Mouse (Mus musculus) myocyte (in vitro differentiated cells): ENCODE results near the gene Zfp978.
"Not testable (repeated sequence)": the region's sequence is repeated elsewhere in the genome, so short reads cannot be mapped to it uniquely, and the experiment has no call there.

ENCODE experiments used
- CEBPB ChIP-seq: IDR thresholded peaks from 2 replicates; pipeline ENCODE4 v1.6.1; 2011; ENCODE audit warnings: mild to moderate bottlenecking, moderate library complexity; ENCODE audit not compliant: poor library complexity, insufficient read depth, severe bottlenecking
- E2F4 ChIP-seq: IDR thresholded peaks from one replicate; pipeline ENCODE4 v1.6.1; 2011; ENCODE audit warnings: mild to moderate bottlenecking, control low read depth, moderate library complexity; ENCODE audit not compliant: insufficient read depth
- MAX ChIP-seq: IDR thresholded peaks from one replicate; pipeline ENCODE4 v1.6.1; 2011; ENCODE audit warnings: low read depth, mild to moderate bottlenecking, control low read depth
- MYOD1 ChIP-seq, 3 experiments: IDR thresholded peaks; one replicate each; pipeline ENCODE4 v1.6.1; 2011; ENCODE audit warnings: control low read depth in 2 of 3, low read depth in 2 of 3, mild to moderate bottlenecking in 2 of 3, moderate library complexity in 1 of 3; ENCODE audit not compliant: insufficient read length in 2 of 3, control insufficient read depth in 1 of 3
- POLR2A ChIP-seq: IDR thresholded peaks from one replicate; pipeline ENCODE4 v1.6.1; 2011; ENCODE audit warnings: low read depth, mild to moderate bottlenecking, control low read depth, moderate library complexity; ENCODE audit not compliant: insufficient read length
- POLR2AphosphoS2 ChIP-seq: IDR thresholded peaks from one replicate; pipeline ENCODE4 v1.6.1; 2011; ENCODE audit warnings: low read depth, control low read depth; ENCODE audit not compliant: insufficient read length
- REST ChIP-seq: IDR thresholded peaks from one replicate; pipeline ENCODE4 v1.6.1; 2011; ENCODE audit warnings: mild to moderate bottlenecking, control low read depth, moderate library complexity; ENCODE audit not compliant: insufficient read depth, insufficient read length
- TCF12 ChIP-seq: IDR thresholded peaks from one replicate; pipeline ENCODE4 v1.6.1; 2011; ENCODE audit warnings: mild to moderate bottlenecking, control low read depth; ENCODE audit not compliant: poor library complexity, insufficient read depth, severe bottlenecking

DNA sequence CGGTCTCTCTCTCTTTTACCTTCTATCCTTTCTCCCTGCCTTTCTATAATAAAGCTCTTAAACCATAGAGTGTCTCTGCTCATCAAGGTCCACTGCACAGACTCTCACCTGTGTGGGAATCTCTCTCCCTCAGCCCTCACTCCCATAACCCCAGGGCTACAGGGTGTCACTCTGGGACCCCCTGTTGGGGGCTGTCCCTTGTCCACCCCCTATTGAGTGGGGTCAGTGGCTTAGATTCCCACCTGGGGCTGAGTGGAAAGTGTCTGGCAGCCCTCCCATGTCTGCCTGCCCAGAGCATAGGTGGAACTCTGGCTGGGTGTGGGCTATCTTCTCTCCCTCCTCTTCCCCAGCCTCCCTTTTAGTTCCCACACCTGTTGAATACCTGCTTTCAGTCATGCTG, 37.6 kb downstream of the Zfp978 start:
- not testable (repeated sequence) for TF ChIP-seq TCF12; POLR2A; MAX; POLR2AphosphoS2; MYOD1 (IDR thresholded peaks at IDR 0.05; ENCODE audit: control insufficient read depth in 1 of 3, insufficient read length in 2 of 3, low read depth in 2 of 3); REST; E2F4; CEBPB
